Mouse (Mus musculus): ENCODE data around the gene Gm20738.
"Not testable (repeated sequence)": the region's sequence is repeated elsewhere in the genome, so short reads cannot be mapped to it uniquely, and the experiment has no call there.

The Gm20738 gene

DNA sequence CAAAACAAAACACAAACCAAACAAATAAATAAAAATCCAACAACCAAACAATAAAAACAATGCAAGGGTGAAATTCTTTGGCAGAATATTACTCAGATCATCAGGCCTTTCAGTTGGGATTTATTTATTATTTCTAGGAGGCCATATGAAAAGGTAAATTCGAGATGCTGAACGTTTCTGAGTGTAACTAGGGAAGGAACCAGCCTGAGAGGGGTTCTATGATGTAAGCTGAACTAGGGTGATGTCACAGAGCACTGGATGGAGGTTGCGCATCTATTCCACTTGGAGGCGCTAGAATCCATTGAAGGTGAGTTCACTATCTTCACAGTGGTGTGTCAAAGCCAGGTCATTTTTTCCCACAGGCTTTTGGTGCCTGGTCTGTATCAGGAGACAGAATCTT is at the start of gene Gm20738:
Gene Gm20738 (plus strand): TSS at position 301 of the 400 bp plus-strand sequence.
- in situ Hi-C loops (cut with MboI, MseI) = not testable (repeated sequence)

All from T-helper 17 cell (primary cell).